Mouse (Mus musculus) stomach, postnatal 0 days (tissue): ENCODE measurements around the gene Rps27l. TPM values are rescaled to one million over a fixed set of nuclear protein-coding genes. Genes with fewer than 3 reads are reported as not detected.

Source experiments
- ATAC-seq: fragments of 200-750 bp; cut with Nextera tagmentation; 2 replicates; pipeline ENCODE4 v1.8.0; 2017; ENCODE audit not compliant: low FRiP score, low TSS enrichment
- DNase-seq: peaks from one replicate; pipeline ENCODE4 v3.0.0-alpha.2; 2016; ENCODE audit warnings: low spot score
- H3K27ac ChIP-seq: fragments of 300-500 bp; sonication (generic); replicated peaks from 2 replicates; pipeline ENCODE4 v1.5.1; 2014; ENCODE audit warnings: mild to moderate bottlenecking, control low read depth
- H3K27me3 ChIP-seq: fragments of 300-500 bp; sonication (generic); 2 replicates; pipeline ENCODE4 v1.6.1; 2014; ENCODE audit warnings: low read length; ENCODE audit not compliant: control insufficient read depth, insufficient read depth
- H3K36me3 ChIP-seq: fragments of 300-500 bp; sonication (generic); 2 replicates; pipeline ENCODE4 v1.6.1; 2014; ENCODE audit warnings: low read length, mixed read lengths; ENCODE audit not compliant: control insufficient read depth, insufficient read depth
- H3K4me1 ChIP-seq: fragments of 300-500 bp; sonication (generic); replicated peaks from 2 replicates; pipeline ENCODE4 v1.6.1; 2014; ENCODE audit warnings: antibody characterized with exemption; ENCODE audit not compliant: control insufficient read depth, insufficient read depth
- H3K4me2 ChIP-seq: fragments of 300-500 bp; sonication (generic); replicated peaks from 2 replicates; pipeline ENCODE4 v1.6.1; 2014; ENCODE audit warnings: low read depth, mild to moderate bottlenecking, control low read depth, moderate library complexity
- H3K4me3 ChIP-seq: fragments of 300-500 bp; sonication (generic); 2 replicates; pipeline ENCODE4 v1.5.1; 2014; ENCODE audit warnings: low read depth, low read length, control low read depth
- H3K9ac ChIP-seq: fragments of 300-500 bp; sonication (generic); 2 replicates; pipeline ENCODE4 v1.6.1; 2014; ENCODE audit warnings: mild to moderate bottlenecking, low read length, control low read depth, mixed read lengths
- H3K9me3 ChIP-seq: fragments of 300-500 bp; sonication (generic); 2 replicates; pipeline ENCODE4 v1.6.1; 2016; ENCODE audit warnings: low read length; ENCODE audit not compliant: control insufficient read depth
- CTCF ChIP-seq: IDR thresholded peaks from 2 replicates; pipeline ENCODE4 v1.5.1; 2016; ENCODE audit warnings: antibody characterized with exemption, low read depth, mild to moderate bottlenecking, moderate library complexity
- EP300 ChIP-seq: optimal IDR thresholded peaks from 2 replicates; pipeline ENCODE3; 2016; ENCODE audit warnings: antibody characterized with exemption
- WGBS: fragments of 180-500 bp; shearing (Covaris S2); extraction: QIAGEN DNeasy Blood & Tissue Kit; methylation state at CpG from one replicate; pipeline ENCODE4 v1.1.7; 2014; 5-methylcytosine and 5-hydroxymethylcytosine counted together
- polyA plus RNA-seq: library from polyadenylated mRNA; unstranded; fragments of >200 nt; fragmentation: Nextera tagmentation; extraction: Ambion mirVana; gene quantifications from 2 replicates; pipeline ENCODE4 v1.2.1, GENCODE M21; 2015

The Rps27l gene
- polyA plus RNA-seq, 1 experiment from 2014 or later: 843 TPM

GRCm38 (mm10) chr9:66978468-66978867 is 32.6 kb downstream of the Rps27l start:
- DNase-seq (no peak), ATAC-seq (no peak)
- Histone ChIP-seq H3K4me2 (no peak overlapping the region), H3K9me3 (no peaks in the 10 kb centered on the region), H3K4me1 (no peaks in the 10 kb centered on the region), H3K27me3 (no peaks in the 10 kb centered on the region), H3K27ac (no peak overlapping the region), H3K9ac (no peak overlapping the region), H3K4me3 (no peak overlapping the region), H3K36me3 (no peaks in the 10 kb centered on the region)
- TF ChIP-seq EP300: no peak
- TF ChIP-seq CTCF: peak; percentile 19; the same call in 1 of the 2 replicates
- 88% methylated on average over 1 of the region's 1 CpGs for WGBS

- H3K4me3 ChIP-seq: no peak overlapping the region
- H3K36me3 ChIP-seq: no peaks in the 10 kb centered on the region
- WGBS: 11% methylated on average over 5 of the region's 5 CpGs
- H3K9me3 ChIP-seq: no peaks in the 10 kb centered on the region
- H3K4me2 ChIP-seq: no peak overlapping the region
- no peaks in the 10 kb centered on the region for H3K27me3 ChIP-seq
- peak; percentile 84 for DNase-seq
- H3K27ac ChIP-seq: no peak overlapping the region
- no peak for ATAC-seq
- no peak for TF ChIP-seq EP300
- TF ChIP-seq CTCF: peak; percentile 93
- no peaks in the 10 kb centered on the region for H3K4me1 ChIP-seq
- H3K9ac ChIP-seq: no peak overlapping the region
These were observed 34.6 kb downstream of the Rps27l start for GRCm38 (mm10) chr9:66980458-66980857.

DNA sequence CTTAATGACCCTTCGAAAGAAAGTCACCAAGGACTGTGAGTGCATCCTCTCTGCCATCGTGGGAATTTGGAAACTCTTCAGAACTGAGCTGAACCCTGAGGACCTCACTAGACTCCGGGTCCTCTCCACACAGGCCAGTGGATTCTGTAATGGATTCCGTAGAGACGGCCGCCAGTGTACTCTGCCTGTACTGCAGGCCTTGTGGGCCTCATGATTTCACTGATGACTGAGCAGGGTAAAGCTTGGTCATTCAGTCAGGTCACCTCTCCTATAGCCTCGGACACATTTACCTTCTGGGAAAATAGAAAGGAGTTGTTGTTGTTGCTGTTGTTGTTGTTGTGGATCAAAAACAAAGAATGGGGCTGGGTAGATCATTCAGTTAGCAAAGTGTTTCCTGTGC is 36.2 kb downstream of the Rps27l start:
- Histone ChIP-seq H3K9me3 (no peaks in the 10 kb centered on the region), H3K27ac (peak overlapping the region; percentile 53; the same call in 1 of the 2 replicates), H3K4me3 (no peak overlapping the region), H3K36me3 (no peaks in the 10 kb centered on the region), H3K27me3 (no peaks in the 10 kb centered on the region), H3K9ac (no peak overlapping the region), H3K4me1 (no peaks in the 10 kb centered on the region), H3K4me2 (no peak overlapping the region)
- no peak for TF ChIP-seq CTCF
- no peak for TF ChIP-seq EP300
- DNase-seq (no peak), ATAC-seq (peak; percentile 41; the same call in 1 of the 2 replicates)
- 69% methylated on average over 7 of the region's 7 CpGs for WGBS

DNA sequence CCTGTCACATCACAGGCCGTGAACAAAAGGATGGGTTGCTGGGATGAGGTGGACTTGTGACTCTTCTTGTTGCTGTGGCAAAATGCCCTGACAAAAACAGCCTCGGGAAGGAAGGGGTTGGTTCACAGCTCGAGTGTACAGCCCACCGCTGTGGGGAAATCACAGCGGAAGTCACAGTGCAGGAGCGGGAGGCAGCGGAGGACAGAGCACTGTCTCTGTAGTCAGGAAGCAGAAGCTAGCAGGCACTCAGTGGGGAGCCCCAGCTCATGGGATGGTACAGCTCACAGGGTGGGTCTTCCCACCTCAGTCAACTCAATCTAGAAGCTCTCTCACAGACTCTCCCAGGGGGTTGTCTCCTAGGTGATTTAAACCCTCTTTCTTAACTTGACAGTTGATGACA is 39.5 kb downstream of the Rps27l start:
- no peak overlapping the region for H3K4me2 ChIP-seq
- no peaks in the 10 kb centered on the region for H3K36me3 ChIP-seq
- 75% methylated on average over 7 of the region's 7 CpGs for WGBS
- no peak overlapping the region for H3K27ac ChIP-seq
- H3K4me3 ChIP-seq: no peak overlapping the region
- H3K9me3 ChIP-seq: no peaks in the 10 kb centered on the region
- no peak for ATAC-seq
- DNase-seq: no peak
- H3K9ac ChIP-seq: no peak overlapping the region
- 0 out of 2 replicates have a peak, but pooled peaks cover 7% of the 10 kb centered on the region for H3K4me1 ChIP-seq
- no peak for TF ChIP-seq EP300
- TF ChIP-seq CTCF: no peak
- no peaks in the 10 kb centered on the region for H3K27me3 ChIP-seq

- WGBS: 27% methylated on average over 11 of the region's 11 CpGs
- Histone ChIP-seq H3K4me1 (0 out of 2 replicates have a peak, but pooled peaks cover 7% of the 10 kb centered on the region), H3K27ac (peak overlapping the region; percentile 90), H3K4me2 (no peak overlapping the region), H3K4me3 (no peak overlapping the region), H3K9ac (no peak overlapping the region), H3K9me3 (no peaks in the 10 kb centered on the region), H3K36me3 (no peaks in the 10 kb centered on the region), H3K27me3 (no peaks in the 10 kb centered on the region)
- DNase-seq (no peak), ATAC-seq (peak; percentile 41; the same call in 1 of the 2 replicates)
- no peak for TF ChIP-seq EP300
- no peak for TF ChIP-seq CTCF
These were observed 42.5 kb downstream of the Rps27l start for GRCm38 (mm10) chr9:66988198-66988887.

GRCm38 (mm10) chr9:66988888-66989414 is 43.1 kb downstream of the Rps27l start:
- TF ChIP-seq EP300: no peak
- TF ChIP-seq CTCF: no peak
- Histone ChIP-seq H3K9ac (no peak overlapping the region), H3K9me3 (no peaks in the 10 kb centered on the region), H3K36me3 (no peaks in the 10 kb centered on the region), H3K4me3 (no peak overlapping the region), H3K4me2 (no peak overlapping the region), H3K27ac (peak overlapping the region; percentile 90), H3K4me1 (0 out of 2 replicates have a peak, but pooled peaks cover 7% of the 10 kb centered on the region), H3K27me3 (no peaks in the 10 kb centered on the region)
- DNase-seq: peak; percentile 52
- 12% methylated on average over 6 of the region's 6 CpGs for WGBS
- peak; percentile 81 for ATAC-seq
